Mouse (Mus musculus): Measurements from ENCODE around the gene Grm8. TPM values are rescaled to one million over a fixed set of nuclear protein-coding genes. Genes with fewer than 3 reads are reported as not detected.

Gene Grm8
- total RNA-seq (2021) = 1 to 10 TPM; 7.9 to 9.8 TPM
- long read RNA-seq, partial matches to known transcripts = 2 of 2 reads
- long read RNA-seq, other reads (novel, unspliced or antisense) = 0 of 2 reads

GRCm38 (mm10) chr6:28135001-28135401 is at the start of gene Grm8:
Gene Grm8 (minus strand): TSS chr6:28135178.
- DNase-seq (ENCODE audit: low spot score in 2 of 2) = peak; percentile 25 to 45

GRCm38 (mm10) chr6:28169851-28170539 is 35.0 kb upstream of the Grm8 start:
- no peak for DNase-seq (ENCODE audit: low spot score in 2 of 2)

GRCm38 (mm10) chr6:28160399-28160798 is 25.4 kb upstream of the Grm8 start:
- DNase-seq (ENCODE audit: low spot score in 2 of 2) = no peak

- DNase-seq (ENCODE audit: low spot score in 2 of 2) = no peak
Observed at GRCm38 (mm10) chr6:28146445-28146844, 11.5 kb upstream of the Grm8 start.

GRCm38 (mm10) chr6:28142332-28142731 is 7.4 kb upstream of the Grm8 start:
- no peak for DNase-seq (ENCODE audit: low spot score in 2 of 2)

- peak; percentile 87 to 92 for DNase-seq (ENCODE audit: low spot score in 2 of 2)
Observed at GRCm38 (mm10) chr6:28135411-28136233, 644 bp upstream of the Grm8 start.

GRCm38 (mm10) chr6:28134251-28134801 is 652 bp downstream of the Grm8 start:
- DNase-seq (ENCODE audit: low spot score in 2 of 2) = peak; percentile 15 to 41

- no peak for DNase-seq (ENCODE audit: low spot score in 2 of 2)
Observed at GRCm38 (mm10) chr6:28133206-28134063, 1.5 kb downstream of the Grm8 start.

- no peak for DNase-seq (ENCODE audit: low spot score in 2 of 2)
Observed at GRCm38 (mm10) chr6:28132056-28132455, 2.9 kb downstream of the Grm8 start.

GRCm38 (mm10) chr6:28128871-28129270 is 6.1 kb downstream of the Grm8 start:
- no peak for DNase-seq (ENCODE audit: low spot score in 2 of 2)

- DNase-seq (ENCODE audit: low spot score in 2 of 2) = no peak
Observed at GRCm38 (mm10) chr6:28115519-28115918, 19.5 kb downstream of the Grm8 start.

- DNase-seq (ENCODE audit: low spot score in 2 of 2) = no peak
Observed at GRCm38 (mm10) chr6:28114916-28115315, 20.1 kb downstream of the Grm8 start.

- no peak for DNase-seq (ENCODE audit: low spot score in 2 of 2)
Observed at GRCm38 (mm10) chr6:28111551-28111950, 23.4 kb downstream of the Grm8 start.

- DNase-seq (ENCODE audit: low spot score in 2 of 2) = no peak
Observed at GRCm38 (mm10) chr6:28102608-28103316, 32.2 kb downstream of the Grm8 start.

GRCm38 (mm10) chr6:28100001-28100400 is 35.0 kb downstream of the Grm8 start:
- DNase-seq (ENCODE audit: low spot score in 2 of 2) = no peak

GRCm38 (mm10) chr6:28092511-28092910 is 42.5 kb downstream of the Grm8 start:
- DNase-seq (ENCODE audit: low spot score in 2 of 2) = no peak

- DNase-seq (ENCODE audit: low spot score in 2 of 2) = no peak
Observed at GRCm38 (mm10) chr6:28091836-28092235, 43.1 kb downstream of the Grm8 start.

- no peak for DNase-seq (ENCODE audit: low spot score in 2 of 2)
Observed at GRCm38 (mm10) chr6:28090981-28091380, 44.0 kb downstream of the Grm8 start.

- DNase-seq (ENCODE audit: low spot score in 2 of 2) = no peak
Observed at GRCm38 (mm10) chr6:28075534-28075933, 59.4 kb downstream of the Grm8 start.

- no peak for DNase-seq (ENCODE audit: low spot score in 2 of 2)
Observed at GRCm38 (mm10) chr6:28074470-28074869, 60.5 kb downstream of the Grm8 start.
